Mouse (Mus musculus) CH12F3 (cell line): Measurements from ENCODE around the gene Vps53.
"Not testable (repeated sequence)": the region's sequence is repeated elsewhere in the genome, so short reads cannot be mapped to it uniquely, and the experiment has no call there.

Source experiments
- in situ Hi-C: fragments of 300-500 bp; cut with MboI; formaldehyde crosslinking; loops from 2 replicates; pipeline ENCODE4 v1.14.3; 2020; ENCODE audit warnings: low sequenced_read_pairs

Gene Vps53

DNA sequence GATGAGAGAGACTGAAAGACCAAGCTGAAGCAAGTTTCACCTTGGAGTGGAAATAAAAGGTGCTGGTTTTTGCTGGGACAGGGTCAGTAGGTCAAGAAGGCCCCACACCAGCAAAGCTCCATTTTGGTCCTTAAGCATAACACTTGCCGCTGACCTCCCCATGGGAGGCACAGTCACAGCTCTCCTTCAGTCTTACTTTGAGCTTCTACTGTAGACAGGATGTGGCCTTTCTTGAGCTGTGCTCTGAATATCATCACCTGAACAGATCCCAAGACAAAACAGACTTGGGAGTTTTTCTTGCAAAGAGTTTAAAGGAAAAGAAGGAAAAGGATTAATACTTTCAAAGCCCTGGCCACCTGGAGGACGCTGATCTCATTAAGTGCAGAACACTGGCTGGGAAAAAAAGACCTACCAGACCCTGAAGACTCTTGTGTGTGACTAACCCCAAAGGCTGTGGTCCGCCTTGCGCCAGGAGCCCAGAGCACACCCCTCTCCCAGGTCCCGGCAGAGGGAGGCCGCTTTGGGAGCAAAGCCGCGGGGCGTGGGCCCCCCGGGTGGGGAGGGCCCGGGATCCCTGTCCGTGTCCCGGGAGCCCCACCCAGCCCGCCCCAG is 152.8 kb downstream of the Vps53 start:
- in situ Hi-C loops, result no loop called here

DNA sequence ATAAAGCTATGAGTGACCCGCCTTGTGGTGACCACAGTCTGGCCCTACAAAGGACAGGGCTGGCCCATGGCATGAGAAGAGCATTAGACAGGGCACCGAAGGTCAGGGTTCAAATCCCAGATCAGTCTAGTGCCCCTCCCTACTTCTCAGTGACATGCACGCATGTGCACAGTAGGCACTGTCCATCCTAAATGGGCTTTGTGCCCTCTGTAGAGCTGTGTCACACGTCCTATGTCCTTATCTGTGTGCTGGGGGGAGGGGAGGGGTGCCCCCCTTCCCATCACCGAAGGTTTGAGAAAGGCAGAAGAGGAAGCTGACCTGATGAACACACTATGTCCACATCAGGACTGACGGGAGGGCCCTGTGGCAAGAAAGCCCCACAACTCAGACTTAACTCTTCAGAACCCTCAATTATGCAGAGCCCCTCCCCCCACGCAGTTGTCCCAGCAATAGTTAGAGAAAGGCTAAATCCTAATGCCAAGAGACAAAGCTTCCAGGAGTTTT is 154.3 kb downstream of the Vps53 start:
- in situ Hi-C loops, result no loop called here

DNA sequence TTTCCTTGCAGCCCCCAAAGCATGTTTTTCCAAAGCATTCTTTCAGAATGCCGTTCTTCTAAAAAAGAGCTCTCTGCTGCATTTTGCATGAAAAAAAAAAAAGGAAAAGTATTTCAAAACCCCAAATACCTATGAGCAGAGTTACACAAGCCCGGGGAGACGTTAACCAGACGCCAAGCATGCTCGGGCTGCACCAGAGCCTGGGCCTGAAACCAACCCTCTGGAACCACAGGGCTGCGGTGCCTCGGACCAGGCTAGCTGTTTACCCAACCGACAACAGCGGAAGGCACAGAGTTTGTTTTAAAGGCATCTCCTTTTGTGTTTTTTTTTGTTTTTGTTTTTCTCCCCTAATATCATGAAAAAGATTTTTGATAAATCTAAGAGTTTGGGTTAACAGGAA is 158.5 kb downstream of the Vps53 start:
- in situ Hi-C loops, result no loop called here

- in situ Hi-C loops, result no loop called here
Observed at GRCm38 (mm10) chr11:76019879-76020278, 159.6 kb downstream of the Vps53 start.

DNA sequence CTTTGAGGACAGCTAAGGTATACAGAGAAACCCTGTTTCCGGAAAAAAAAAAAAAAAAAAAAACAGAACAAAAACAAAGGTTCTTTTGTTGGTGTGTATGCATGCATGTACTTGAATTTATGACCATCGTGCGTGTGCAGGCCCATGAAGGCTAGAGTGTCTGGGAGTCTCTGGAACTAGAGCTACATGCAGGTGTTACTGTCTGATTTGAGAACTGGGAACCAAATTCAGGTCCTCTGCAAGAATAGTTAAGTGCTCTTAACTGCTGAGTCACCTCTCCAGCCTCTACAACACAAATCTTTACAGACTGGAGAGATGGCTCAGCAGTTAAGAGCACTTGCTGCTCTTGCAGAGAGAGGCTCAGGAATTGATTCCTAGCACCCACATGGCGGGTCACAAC is 163.6 kb downstream of the Vps53 start:
- in situ Hi-C loops, result no loop called here

- in situ Hi-C loops, result no loop called here
Observed at GRCm38 (mm10) chr11:76015251-76015650, 164.2 kb downstream of the Vps53 start.

DNA sequence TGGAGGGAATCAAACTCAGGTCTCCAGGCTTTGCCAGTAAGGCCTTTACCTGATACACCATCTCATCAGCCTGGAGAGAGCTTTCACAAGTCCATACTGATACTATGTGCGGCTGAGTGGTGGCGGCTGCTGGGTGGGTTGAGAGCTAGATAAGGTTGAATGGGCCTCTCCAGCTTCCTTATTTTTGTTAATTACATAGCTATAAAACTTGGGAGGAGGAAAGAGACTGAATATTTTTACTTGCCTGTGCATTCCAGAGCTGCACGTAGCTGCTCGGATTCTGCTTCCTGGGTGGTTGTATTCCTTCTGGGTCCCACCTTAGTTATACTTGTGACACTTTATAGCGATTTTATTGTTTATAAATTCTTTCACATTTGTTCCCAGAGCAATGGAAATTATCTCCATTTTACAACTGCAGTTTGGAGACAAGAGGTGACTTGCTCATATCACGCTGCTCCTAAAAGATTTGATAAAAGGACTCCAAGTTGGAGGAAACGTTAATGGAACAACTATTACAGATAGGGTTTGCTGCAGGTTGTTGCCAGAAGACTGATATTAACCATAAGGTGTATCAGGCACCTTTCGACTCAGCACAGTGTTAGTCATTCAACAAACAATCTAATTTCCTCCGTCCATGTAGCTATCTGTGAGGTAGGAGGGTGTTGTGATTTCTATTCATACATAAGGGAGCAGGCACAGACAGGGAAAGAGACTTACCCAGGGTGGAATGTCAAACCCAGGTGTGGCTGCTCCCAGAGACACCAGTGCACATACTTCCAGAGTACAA is 168.4 kb downstream of the Vps53 start:
- in situ Hi-C loops, result no loop called here

GRCm38 (mm10) chr11:76009101-76009500 is 170.3 kb downstream of the Vps53 start:
- in situ Hi-C loops, result no loop called here

- in situ Hi-C loops, result no loop called here
Observed at GRCm38 (mm10) chr11:76008162-76008561, 171.3 kb downstream of the Vps53 start.

DNA sequence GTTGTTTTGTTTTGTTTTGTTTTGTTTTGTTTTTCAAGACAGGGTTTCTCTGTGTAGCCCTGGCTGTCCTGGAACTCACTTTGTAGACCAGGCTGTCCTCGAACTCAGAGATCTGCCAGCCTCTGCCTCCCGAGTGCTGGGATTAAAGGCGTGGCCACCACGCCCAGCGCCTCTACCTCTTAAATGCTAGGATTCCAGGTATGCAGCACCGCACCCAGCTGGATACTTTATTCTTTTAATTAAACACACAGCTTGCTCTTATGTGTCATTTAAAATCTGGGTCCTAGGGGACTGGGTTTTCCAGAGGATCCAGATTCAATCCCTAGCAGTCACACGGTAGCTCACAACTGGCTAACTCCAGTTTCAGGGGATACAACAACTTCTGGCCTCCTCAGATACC is 175.2 kb downstream of the Vps53 start:
- in situ Hi-C loops, result not testable (repeated sequence)

GRCm38 (mm10) chr11:76001237-76001878 is 178.1 kb downstream of the Vps53 start:
- in situ Hi-C loops, result no loop called here

DNA sequence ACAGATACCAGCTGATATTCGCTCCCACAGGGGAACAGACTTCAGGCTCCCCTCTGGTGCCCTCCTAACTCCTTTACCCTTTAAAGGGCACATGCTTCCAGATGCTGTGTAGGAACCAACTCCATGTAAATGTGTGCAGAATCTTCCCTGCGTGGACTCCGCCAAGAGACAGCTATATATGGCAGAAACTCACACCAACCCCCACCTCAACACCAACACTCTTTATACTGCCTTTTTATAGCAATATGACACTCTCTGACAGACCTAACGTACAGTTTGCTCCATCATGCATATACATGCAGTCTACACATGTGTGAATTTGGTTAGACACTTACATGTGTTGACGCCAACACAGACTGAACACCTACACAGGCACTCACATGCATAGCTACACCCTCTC is 178.7 kb downstream of the Vps53 start:
- in situ Hi-C loops, result no loop called here

GRCm38 (mm10) chr11:75999440-76000155 is 179.8 kb downstream of the Vps53 start, which contains the start of gene 1700016K19Rik:
TSS of gene 1700016K19Rik (plus strand) at chr11:75999912.
- in situ Hi-C loops, result no loop called here
